Mouse (Mus musculus) 3134 (cell line): Measurements from ENCODE around the gene Snrpb.

Experiments
- DNase-seq: peaks from one replicate; pipeline ENCODE4 v3.0.0-alpha.2; 2011; ENCODE audit warnings: low spot score; ENCODE audit not compliant: insufficient read length; ENCODE audit errors: extremely low read depth

The Snrpb gene

GRCm38 (mm10) chr2:130144703-130145324 is 34.4 kb downstream of the Snrpb start:
- DNase-seq, result no peak

- no peak for DNase-seq
Measured at GRCm38 (mm10) chr2:130143011-130143410, 36.2 kb downstream of the Snrpb start.

DNA sequence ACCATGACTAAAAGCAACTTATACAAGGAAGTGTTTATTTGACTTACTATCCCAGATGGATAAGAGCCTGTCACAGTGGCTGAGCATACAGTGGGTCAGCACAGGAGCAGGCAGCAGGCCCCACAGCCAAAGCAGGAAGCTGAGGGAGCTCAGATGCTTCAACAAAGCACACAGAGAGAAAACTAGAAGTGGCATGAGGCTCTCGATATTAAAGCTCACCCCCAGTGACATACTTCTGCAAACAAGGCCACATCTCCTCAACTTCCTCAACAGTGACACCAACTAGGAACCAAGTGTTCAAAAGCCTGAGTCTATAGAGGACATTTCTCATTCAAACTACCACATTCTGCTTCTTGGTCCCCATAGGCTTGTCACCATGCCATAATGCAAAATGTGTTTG is 49.5 kb downstream of the Snrpb start:
- DNase-seq, result no peak

DNA sequence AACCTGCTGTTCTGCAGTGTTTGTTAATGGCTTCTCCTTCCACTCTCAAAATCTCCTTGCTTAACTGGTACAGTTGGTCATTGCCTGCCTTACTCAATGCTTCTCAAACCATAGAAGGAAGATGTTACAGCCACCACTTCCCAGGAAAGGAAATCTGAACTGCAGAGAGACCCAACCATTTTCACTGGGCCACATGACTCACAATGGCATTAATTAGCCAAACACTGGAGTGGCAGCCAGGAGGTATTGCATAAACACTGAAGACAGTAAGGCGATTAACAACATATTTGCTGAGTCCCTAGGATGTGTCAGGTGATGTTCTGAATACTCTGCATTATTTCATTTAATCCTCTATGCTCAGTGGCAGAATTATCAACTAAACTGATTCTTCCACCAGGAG is 53.1 kb downstream of the Snrpb start:
- no peak for DNase-seq

- DNase-seq, result no peak
Measured at GRCm38 (mm10) chr2:130125279-130126059, 53.7 kb downstream of the Snrpb start.
